Mouse (Mus musculus) heart, embryonic 10.5 days (tissue): ENCODE results near the gene Dlx2. TPM values are rescaled to one million over a fixed set of nuclear protein-coding genes. Genes with fewer than 3 reads are reported as not detected.

Experiments used
- polyA plus RNA-seq: library from polyadenylated mRNA; unstranded; fragments of >200 nt; fragmentation: Nextera tagmentation; extraction: Ambion mirVana; gene quantifications from 2 replicates; pipeline ENCODE4 v1.2.1, GENCODE M21; 2016

The Dlx2 gene
- polyA plus RNA-seq, 1 experiment from 2014 or later, result 3.9 TPM

Other genes starting within 250 kb of the Dlx2 start
- 47.0 and 86.1 TPM in 2 replicates for gene Slc25a12, start 179.0 kb downstream of the Dlx2 start, polyA plus RNA-seq
- gene Hat1, start 157.8 kb downstream of the Dlx2 start, polyA plus RNA-seq, result 161 and 182 TPM in 2 replicates
- gene Metap1d, start 93.5 kb downstream of the Dlx2 start, polyA plus RNA-seq, result 29.0 and 31.6 TPM in 2 replicates
- gene Dlx1, start 18.6 kb downstream of the Dlx2 start, polyA plus RNA-seq, result 3.5 and 4.3 TPM in 2 replicates
- 93.7 and 111 TPM in 2 replicates for gene Itga6, start 198.9 kb upstream of the Dlx2 start, polyA plus RNA-seq